8 mouse cellular contexts compared by ENCODE assay signal in genomic region chr12:40016648-40017460, GRCm38 (mm10). TPM values are rescaled to one million over a fixed set of nuclear protein-coding genes. Genes with fewer than 3 reads are reported as not detected.
DNase-seq lines count a peak whose midpoint lies in the region; ATAC-seq and TF ChIP-seq lines count a peak whose summit lies in the region.

No protein-coding gene starts in this region.

- peak overlapping the region; percentile 50 for H3K9ac ChIP-seq in CH12.LX (ENCODE audit: insufficient read depth, low read depth)
- H3K9ac ChIP-seq in forebrain, embryonic 14.5 days (ENCODE audit: low read length), result no peak overlapping the region

- ATAC-seq in forebrain, embryonic 14.5 days, result peak; percentile 52

- peak overlapping the region; percentile 24 to 42 (median 40) for H3K4me3 ChIP-seq in CH12.LX (replicated peaks in 1 of 3; ENCODE audit: low read depth in 2 of 3, low read length in 2 of 3, poor library complexity in 1 of 3)
- no peak overlapping the region for H3K4me3 ChIP-seq in forebrain, embryonic 14.5 days (ENCODE audit: low read depth, low read length)
- peak overlapping the region; percentile 20 for H3K4me3 ChIP-seq in macrophage (ENCODE audit: inconsistent target)

- in situ Hi-C loops in CH12.LX (cut with MboI; ENCODE audit: low pct_ligation_motif_present, low pct_unique_long_range_greater_than_20kb, low sequenced_read_pairs), result loop anchor here (10.0 kb wide), 1 partner anchor 162 kb away; no protein-coding TSS in a partner anchor

- H3K4me1 ChIP-seq in CH12.LX (ENCODE audit: control insufficient read depth in 1 of 2, insufficient read depth in 2 of 2), result peaks cover 3 to 20% of the 10 kb centered on the region in 2 experiments
- no peaks in the 10 kb centered on the region for H3K4me1 ChIP-seq in forebrain, embryonic 14.5 days (ENCODE audit: control insufficient read depth, insufficient read depth, low read length)

- TF ChIP-seq RAD21 in CH12.LX (IDR thresholded peaks at IDR 0.05; ENCODE audit: low read depth, low read length), result no peak

- H3K9me3 ChIP-seq in CH12.LX (replicated peaks; ENCODE audit: low read length), result no peaks in the 10 kb centered on the region
- H3K9me3 ChIP-seq in forebrain, embryonic 14.5 days (replicated peaks; ENCODE audit: control insufficient read depth, low read length), result no peaks in the 10 kb centered on the region

- peak; percentile 76 for DNase-seq in CH12.LX (ENCODE audit: extremely low read depth)
- peak; percentile 67 for DNase-seq in adrenal gland, postnatal 10 days
- peak; percentile 20 for DNase-seq in forebrain, embryonic 14.5 days (ENCODE audit: low spot score)
- DNase-seq in heart, postnatal 14 days, result peak; percentile 67 to 75
- peak; percentile 75 to 84 for DNase-seq in kidney, postnatal 36 days
- DNase-seq in right cerebral cortex, adult 2 months (ENCODE audit: low spot score in 2 of 2), result peak; percentile 26 to 38
- DNase-seq in yolk sac, embryonic 10.5 days (ENCODE audit: low spot score), result peak; percentile 66

- peak; percentile 77 for TF ChIP-seq POLR2A in CH12.LX (IDR thresholded peaks at IDR 0.05; ENCODE audit: low read depth, low read length)

- H3K36me3 ChIP-seq in CH12.LX (replicated peaks in 1 of 2; ENCODE audit: control insufficient read depth in 1 of 2, insufficient read depth in 1 of 2, low read length in 1 of 2) (no peaks in the 10 kb centered on the region), macrophage (ENCODE audit: inconsistent target) (no peaks in the 10 kb centered on the region)
- no peaks in the 10 kb centered on the region for H3K36me3 ChIP-seq in forebrain, embryonic 14.5 days (ENCODE audit: control insufficient read depth, insufficient read depth, low read length)

- WGBS in forebrain, embryonic 14.5 days, result 45% methylated on average over 19 of the region's 19 CpGs
- 7% methylated on average over 19 of the region's 19 CpGs for WGBS in macrophage (ENCODE audit: missing documents)

- intact Hi-C loops in heart, postnatal 14 days (cut with DNase I), result loop anchor here (2.0 to 10.0 kb wide), 2 partner anchors 20 to 282 kb away; no protein-coding TSS in a partner anchor

- H3K27ac ChIP-seq in CH12.LX (ENCODE audit: insufficient read depth, low read depth), result peak overlapping the region; percentile 36
- 0 out of 2 replicates have a peak overlapping the region, but pooled peaks have one; percentile 21 for H3K27ac ChIP-seq in forebrain, embryonic 14.5 days (ENCODE audit: low read depth, low read length)
- H3K27ac ChIP-seq in macrophage, result no peak overlapping the region

- TF ChIP-seq CTCF in CH12.LX (conservative IDR thresholded peaks at IDR 0.05 in 1 of 2, IDR thresholded peaks at IDR 0.05 in 1 of 2; ENCODE audit: low read depth in 2 of 2, low read length in 2 of 2), result no peak

- peak; percentile 63 for TF ChIP-seq EP300 in CH12.LX (IDR thresholded peaks at IDR 0.05; ENCODE audit: low read length)

- H3K79me2 ChIP-seq in CH12.LX (replicated peaks; ENCODE audit: control insufficient read depth, extremely low read depth, insufficient read depth, poor library complexity, severe bottlenecking), result no peaks in the 10 kb centered on the region
- H3K79me2 ChIP-seq in macrophage (ENCODE audit: inconsistent target), result no peaks in the 10 kb centered on the region

- no peaks in the 10 kb centered on the region for H3K27me3 ChIP-seq in CH12.LX (replicated peaks)
- H3K27me3 ChIP-seq in forebrain, embryonic 14.5 days (replicated peaks; ENCODE audit: control insufficient read depth, insufficient read depth, low read length), result no peaks in the 10 kb centered on the region

- dilution Hi-C loops in CH12.LX (cut with MboI; ENCODE audit: extremely low pct_ligation_motif_present, extremely low pct_unique_long_range_greater_than_20kb, low sequenced_read_pairs), result no loop called here

- peak overlapping the region; percentile 78 for H3K4me2 ChIP-seq in CH12.LX (ENCODE audit: insufficient read depth, low read depth, poor library complexity, severe bottlenecking)
- H3K4me2 ChIP-seq in forebrain, embryonic 14.5 days (ENCODE audit: low read length), result peak overlapping the region; percentile 35

TF ChIP-seq in CH12.LX, 34 proteins besides CTCF, POLR2A, EP300 and RAD21:
- peak; percentile 14 for TF ChIP-seq SMC3 (IDR thresholded peaks at IDR 0.05; ENCODE audit: low read depth, low read length)
- no peak for TF ChIP-seq GABPA (IDR thresholded peaks at IDR 0.05; ENCODE audit: insufficient replicate concordance, low read depth, low read length)
- TF ChIP-seq SIN3A (IDR thresholded peaks at IDR 0.05; ENCODE audit: low read length), result peak; percentile 79
- TF ChIP-seq ZMIZ1 (IDR thresholded peaks at IDR 0.05; ENCODE audit: low read depth, low read length), result peak; percentile 82
- TF ChIP-seq MXI1 (IDR thresholded peaks at IDR 0.05; ENCODE audit: low read depth, low read length), result peak; percentile 45; the same call in 1 of the 2 replicates
- TF ChIP-seq KAT2A (IDR thresholded peaks at IDR 0.05; ENCODE audit: insufficient replicate concordance, low read length), result peak; percentile 56; the same call in 1 of the 2 replicates
- no peak; the same call in 1 of the 2 replicates for TF ChIP-seq POLR2AphosphoS2 (IDR thresholded peaks at IDR 0.05; ENCODE audit: low read depth, low read length)
- TF ChIP-seq MAFK (IDR thresholded peaks at IDR 0.05; ENCODE audit: insufficient replicate concordance, low read length), result peak; percentile 86
- TF ChIP-seq NELFE (IDR thresholded peaks at IDR 0.05; ENCODE audit: low read depth, low read length), result peak; percentile 71
- TF ChIP-seq UBTF (IDR thresholded peaks at IDR 0.05; ENCODE audit: low read depth, low read length), result 0 out of 2 replicates have a peak, but pooled peaks have one; percentile 45
- TF ChIP-seq NRF1 (IDR thresholded peaks at IDR 0.05; ENCODE audit: low read depth, low read length), result peak; percentile 69
- TF ChIP-seq CHD2 (IDR thresholded peaks at IDR 0.05; ENCODE audit: low read length), result no peak
- no peak; the same call in 1 of the 2 replicates for TF ChIP-seq E2F4 (IDR thresholded peaks at IDR 0.05; ENCODE audit: insufficient replicate concordance, low read depth, low read length)
- peak; percentile 61; the same call in 1 of the 2 replicates for TF ChIP-seq ETS1 (conservative IDR thresholded peaks at IDR 0.05; ENCODE audit: low read depth, low read length)
- TF ChIP-seq ZKSCAN1 (IDR thresholded peaks at IDR 0.05; ENCODE audit: borderline replicate concordance, low read depth, low read length), result no peak
- TF ChIP-seq MEF2A (IDR thresholded peaks at IDR 0.05; ENCODE audit: borderline replicate concordance, low read depth, low read length), result peak; percentile 71; the same call in 1 of the 2 replicates
- peak; percentile 30; the same call in 1 of the 2 replicates for TF ChIP-seq JUN (IDR thresholded peaks at IDR 0.05; ENCODE audit: insufficient read depth, low read depth, low read length)
- TF ChIP-seq TCF12 (IDR thresholded peaks at IDR 0.05; ENCODE audit: low read depth, low read length), result peak; percentile 78
- TF ChIP-seq IRF4 (IDR thresholded peaks at IDR 0.05; ENCODE audit: low read depth, low read length), result peak; percentile 80
- peak; percentile 81 for TF ChIP-seq MAX (IDR thresholded peaks at IDR 0.05; ENCODE audit: low read length)
- TF ChIP-seq MYC (IDR thresholded peaks at IDR 0.05; ENCODE audit: low read depth, low read length), result peak; percentile 19; the same call in 1 of the 2 replicates
- TF ChIP-seq ELF1 (IDR thresholded peaks at IDR 0.05; ENCODE audit: low read depth, low read length), result peak; percentile 74
- TF ChIP-seq MAZ (IDR thresholded peaks at IDR 0.05; ENCODE audit: low read depth, low read length), result peak; percentile 60; the same call in 1 of the 2 replicates
- TF ChIP-seq JUND (conservative IDR thresholded peaks at IDR 0.05; ENCODE audit: low read depth, low read length), result peak; percentile 42; the same call in 1 of the 2 replicates
- TF ChIP-seq USF1 (IDR thresholded peaks at IDR 0.05; ENCODE audit: low read depth, low read length), result no peak
- TF ChIP-seq ZNF384 (IDR thresholded peaks at IDR 0.05; ENCODE audit: low read depth, low read length), result no peak
- no peak for TF ChIP-seq PAX5 (IDR thresholded peaks at IDR 0.05; ENCODE audit: low read length)
- TF ChIP-seq USF2 (conservative IDR thresholded peaks at IDR 0.05; ENCODE audit: low read depth, low read length), result no peak
- TF ChIP-seq TBP (conservative IDR thresholded peaks at IDR 0.05; ENCODE audit: low read depth, low read length), result peak; percentile 83
- TF ChIP-seq RCOR1 (conservative IDR thresholded peaks at IDR 0.05; ENCODE audit: low read depth, low read length), result peak; percentile 64; the same call in 1 of the 2 replicates
- 0 out of 2 replicates have a peak, but pooled peaks have one; percentile 26 for TF ChIP-seq CHD1 (IDR thresholded peaks at IDR 0.05; ENCODE audit: low read depth, low read length)
- TF ChIP-seq BHLHE40 (IDR thresholded peaks at IDR 0.05; ENCODE audit: low read depth, low read length), result peak; percentile 67
- peak; percentile 77 for TF ChIP-seq HCFC1 (IDR thresholded peaks at IDR 0.05; ENCODE audit: low read depth, low read length)
- no peak for TF ChIP-seq ZC3H11A (IDR thresholded peaks at IDR 0.05; ENCODE audit: low read depth, low read length)
TF ChIP-seq in CH12.LX: peak in this region for 24.

RNA-seq across cellular contexts. Expression of gene Arl4a, which starts 21.0 kb away (rescaled TPM):
- total RNA-seq in CH12.LX (2012; rRNA removed) (24.7 and 25.4 TPM in 2 replicates), CH12.LX (2014; rRNA removed) (24.6 and 28.7 TPM in 2 replicates)
- polyA plus RNA-seq in CH12.LX (2012; ENCODE audit: insufficient read length, low read depth) (24.3 and 25.4 TPM in 2 replicates), macrophage (2018) (8.2 to 12.8 TPM (median 10.7 TPM) in 3 replicates)
- 100 to 1,000 TPM in 1 of 2 experiments, 10 to 100 TPM in 1; 98.8 to 157 TPM for total RNA-seq in adrenal gland, postnatal 10 days (2021)
- polyA plus RNA-seq in forebrain, embryonic 14.5 days (2014; fragmentation: Nextera tagmentation; extraction: Ambion mirVana), result 98.1 and 105 TPM in 2 replicates
- 10 to 100 TPM; 23.6 to 27.4 TPM for total RNA-seq in heart, postnatal 14 days (2021)
- total RNA-seq in macrophage (2018; cell fraction: chromatin; rRNA removed), result 10 to 100 TPM in 6 of 26 experiments, 1 to 10 TPM in 20; 4.5 to 15.3 (median 7.9) TPM
- 10 to 100 TPM in 18 of 26 experiments, 1 to 10 TPM in 8; 7.4 to 16.8 (median 11.7) TPM for total RNA-seq in macrophage (2018; cell fraction: cytosol; rRNA removed)
- total RNA-seq in macrophage (2018; cell fraction: nucleus; rRNA removed), result 10 to 100 TPM in 17 of 26 experiments, 1 to 10 TPM in 9; 4.3 to 26.5 (median 12.3) TPM

Comparison
In these comparisons a context has a peak if more than half of its experiments do, and no peak if none do; other contexts are left out.
1. DNase-seq: peak in every context shown above with its lines; median percentile 80 in kidney, postnatal 36 days; 76 in CH12.LX; 71 in heart, postnatal 14 days; 67 in adrenal gland, postnatal 10 days; 66 in yolk sac, embryonic 10.5 days; 32 in right cerebral cortex, adult 2 months; 20 in forebrain, embryonic 14.5 days.